Mouse (Mus musculus) right cerebral cortex, adult 2 months (tissue): ENCODE measurements around the gene Epha4.

Experiments used
- DNase-seq, 2 experiments: peaks; one replicate each; pipeline ENCODE4 v3.0.0; 2021 to 2022; ENCODE audit warnings: low spot score in 2 of 2

The Epha4 gene

GRCm38 (mm10) chr1:77514963-77515650 is at the start of gene Epha4:
Gene Epha4 (minus strand): TSS chr1:77515088.
- peak; percentile 85 to 91 for DNase-seq

GRCm38 (mm10) chr1:77556199-77556598 is 41.3 kb upstream of the Epha4 start:
- no peak for DNase-seq

DNA sequence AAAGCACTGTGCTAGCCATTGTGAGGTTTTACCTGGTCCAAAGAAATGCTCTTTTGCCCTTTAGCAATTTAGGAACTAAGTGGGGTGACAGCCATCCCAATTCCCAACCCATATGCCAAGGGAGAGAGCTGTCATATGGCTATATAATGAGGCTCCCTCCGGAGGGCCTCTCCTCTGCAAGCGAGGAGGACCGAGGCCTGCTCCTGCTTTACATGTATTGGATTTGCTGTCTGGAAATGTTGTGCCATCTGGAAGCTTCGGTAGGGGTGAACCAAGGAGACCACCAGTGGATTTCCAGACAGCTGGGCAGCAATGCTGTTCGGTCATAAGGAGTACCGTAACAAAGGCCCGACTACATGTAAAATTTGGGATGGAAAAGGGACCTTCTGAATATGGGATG is 37.0 kb upstream of the Epha4 start:
- no peak for DNase-seq

DNA sequence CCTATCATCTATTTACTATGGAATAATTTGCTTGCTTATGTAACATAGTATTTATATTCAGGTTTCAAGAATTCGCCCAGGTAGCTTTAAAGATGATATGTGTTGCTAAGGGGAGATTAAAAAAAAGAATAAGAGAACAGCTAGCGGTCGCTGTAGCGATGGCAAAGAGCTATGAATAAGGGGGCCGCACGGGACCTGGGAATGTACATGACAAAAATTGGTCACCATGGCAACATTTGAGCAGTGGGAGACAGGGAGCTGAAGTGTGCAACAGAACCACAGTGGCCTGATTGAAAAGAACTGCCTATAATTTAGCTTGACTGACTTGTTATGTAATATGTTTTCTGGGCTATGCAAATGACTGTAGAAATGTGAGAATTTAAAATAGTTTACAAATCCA is 30.8 kb upstream of the Epha4 start:
- DNase-seq: peak; percentile 66 to 67

DNA sequence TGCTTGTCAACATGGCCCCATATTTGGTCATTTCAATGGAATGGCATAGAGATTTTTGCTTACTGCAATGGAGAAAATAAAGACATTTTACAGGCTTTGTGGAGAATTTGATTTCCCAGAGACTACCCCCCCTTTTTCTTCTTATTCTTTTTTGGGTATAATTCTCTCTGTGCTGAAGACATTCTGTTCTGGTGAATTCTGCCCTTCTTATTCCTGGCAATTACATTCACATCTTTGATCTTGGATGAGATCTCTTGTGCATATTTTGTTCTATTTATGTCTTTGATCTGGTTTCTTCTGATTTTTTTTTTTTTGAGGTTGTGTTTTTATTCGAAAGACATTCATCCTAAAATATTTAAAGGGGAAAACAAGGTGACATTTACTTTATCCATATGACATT is 30.1 kb upstream of the Epha4 start:
- no peak for DNase-seq

DNA sequence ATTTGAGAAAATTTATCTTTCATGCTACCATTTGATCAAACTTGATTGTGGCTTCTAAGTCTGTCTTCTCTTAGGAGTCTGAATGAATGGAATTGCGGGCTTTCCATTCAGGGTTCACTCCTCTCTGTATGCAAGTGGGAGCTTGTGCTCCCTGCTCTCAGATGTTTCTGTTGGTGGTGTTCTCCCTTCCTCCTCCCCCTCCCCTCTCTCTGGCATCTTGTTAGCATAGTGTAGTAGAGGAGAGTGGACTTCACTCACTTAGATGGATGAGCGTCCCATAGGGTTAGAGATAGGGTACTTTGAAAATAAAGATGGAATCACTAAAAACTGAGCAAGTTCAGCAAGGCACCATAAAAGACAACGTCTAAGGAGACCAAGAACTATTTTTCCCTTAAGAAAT is 29.4 kb upstream of the Epha4 start:
- DNase-seq: no peak

- DNase-seq: no peak
Measured at GRCm38 (mm10) chr1:77539945-77540344, 25.1 kb upstream of the Epha4 start.

- DNase-seq: no peak
Measured at GRCm38 (mm10) chr1:77538559-77538958, 23.7 kb upstream of the Epha4 start.

DNA sequence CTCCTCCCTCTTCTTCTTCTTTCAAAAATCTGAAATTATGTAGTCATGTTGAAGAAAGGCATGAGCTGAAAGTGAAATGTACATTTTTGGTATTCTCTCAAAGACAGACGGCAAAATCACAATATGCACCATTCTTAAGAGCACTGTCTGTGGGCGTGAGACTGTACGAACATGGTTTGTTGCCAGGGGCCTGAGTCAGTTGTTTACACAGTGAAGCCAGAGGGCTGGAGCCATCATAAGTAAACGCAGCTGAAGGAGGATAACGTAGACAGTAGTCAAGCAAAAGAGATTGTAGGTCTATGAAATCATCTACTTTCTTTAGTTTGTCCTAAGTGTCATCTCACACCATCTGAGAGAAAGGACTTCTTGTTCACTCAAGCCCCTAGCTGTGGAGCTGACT is 21.0 kb upstream of the Epha4 start:
- peak; percentile 44 to 49 for DNase-seq

GRCm38 (mm10) chr1:77532576-77533183 is 17.8 kb upstream of the Epha4 start:
- no peak for DNase-seq

DNA sequence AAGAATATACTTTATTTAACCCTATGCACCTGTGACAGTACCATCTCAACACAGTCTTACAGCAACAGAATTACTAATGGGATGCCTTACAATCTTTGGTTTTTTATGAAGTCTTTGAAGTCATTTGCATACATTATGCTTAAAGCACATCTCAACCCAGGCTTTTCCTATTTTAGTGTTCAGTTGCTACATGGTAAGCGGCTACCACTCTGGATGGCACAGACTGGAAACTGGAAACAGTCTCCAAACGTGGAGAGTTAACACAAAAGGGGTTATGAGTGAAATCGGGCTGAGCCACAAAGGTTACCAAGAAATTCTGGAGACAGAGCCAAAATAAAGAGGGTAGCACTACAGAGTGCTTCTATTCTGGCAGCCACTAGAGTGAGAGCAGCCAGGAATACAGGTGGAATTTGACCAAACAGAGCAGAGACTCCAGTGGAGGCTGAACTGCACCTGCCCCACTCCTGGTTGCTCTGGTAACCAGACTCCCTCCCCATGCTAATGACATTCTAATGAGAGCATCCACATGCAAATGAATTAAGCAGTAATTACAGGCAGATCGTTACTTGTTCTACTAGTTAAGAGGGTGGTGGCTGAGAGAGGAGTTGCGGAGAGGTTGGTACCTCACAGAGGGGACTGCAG is 17.2 kb upstream of the Epha4 start:
- DNase-seq: no peak

- DNase-seq: no peak
Measured at GRCm38 (mm10) chr1:77525082-77525481, 10.2 kb upstream of the Epha4 start.

GRCm38 (mm10) chr1:77523354-77523753 is 8.5 kb upstream of the Epha4 start:
- no peak for DNase-seq

DNA sequence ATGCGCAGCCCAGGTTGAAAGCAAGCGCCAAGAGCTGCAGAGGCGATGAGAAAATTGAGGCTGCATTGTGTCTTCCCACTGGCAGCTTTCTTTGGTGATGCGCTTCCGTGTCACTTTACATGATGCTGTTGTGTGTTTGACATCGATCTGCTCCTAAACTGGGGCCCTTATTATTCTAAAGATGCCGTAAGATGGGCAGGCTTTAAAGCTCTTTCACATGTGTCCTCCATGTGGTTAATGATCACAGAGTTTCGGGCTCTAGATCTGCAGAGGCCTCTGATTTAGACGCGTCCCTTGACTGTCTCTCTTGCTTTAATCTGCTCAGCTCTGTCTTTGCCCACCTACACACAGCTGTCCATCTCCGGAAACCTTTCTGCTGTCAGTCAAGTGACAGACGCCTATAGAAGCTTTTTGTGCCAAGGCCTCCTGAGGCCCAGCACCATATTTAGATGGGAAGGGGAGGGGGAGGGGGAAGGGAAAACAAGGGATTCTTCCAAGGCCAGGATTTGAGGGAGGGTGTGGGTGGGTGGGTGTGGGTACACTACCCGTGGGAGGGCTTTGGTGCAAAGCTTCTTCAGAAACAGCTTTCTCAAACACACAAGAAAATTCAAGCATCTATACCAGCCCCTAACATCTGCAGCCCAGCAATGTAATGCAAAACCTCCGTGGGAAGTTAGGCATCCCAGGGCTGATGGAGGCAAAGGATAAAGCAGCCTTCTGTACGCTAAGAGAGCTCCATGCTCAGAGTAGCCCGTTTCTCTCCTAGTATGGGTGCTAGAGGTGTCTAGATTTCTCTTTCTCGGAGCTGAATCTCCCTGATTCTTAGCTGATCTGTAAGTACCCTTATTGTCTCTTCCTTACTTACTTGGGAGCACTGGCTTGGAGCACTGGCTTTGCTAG is 7.0 kb upstream of the Epha4 start:
- peak in 1 of 2 experiments; percentile 49 for DNase-seq

- DNase-seq: no peak
Measured at GRCm38 (mm10) chr1:77518715-77519114, 3.8 kb upstream of the Epha4 start.

DNA sequence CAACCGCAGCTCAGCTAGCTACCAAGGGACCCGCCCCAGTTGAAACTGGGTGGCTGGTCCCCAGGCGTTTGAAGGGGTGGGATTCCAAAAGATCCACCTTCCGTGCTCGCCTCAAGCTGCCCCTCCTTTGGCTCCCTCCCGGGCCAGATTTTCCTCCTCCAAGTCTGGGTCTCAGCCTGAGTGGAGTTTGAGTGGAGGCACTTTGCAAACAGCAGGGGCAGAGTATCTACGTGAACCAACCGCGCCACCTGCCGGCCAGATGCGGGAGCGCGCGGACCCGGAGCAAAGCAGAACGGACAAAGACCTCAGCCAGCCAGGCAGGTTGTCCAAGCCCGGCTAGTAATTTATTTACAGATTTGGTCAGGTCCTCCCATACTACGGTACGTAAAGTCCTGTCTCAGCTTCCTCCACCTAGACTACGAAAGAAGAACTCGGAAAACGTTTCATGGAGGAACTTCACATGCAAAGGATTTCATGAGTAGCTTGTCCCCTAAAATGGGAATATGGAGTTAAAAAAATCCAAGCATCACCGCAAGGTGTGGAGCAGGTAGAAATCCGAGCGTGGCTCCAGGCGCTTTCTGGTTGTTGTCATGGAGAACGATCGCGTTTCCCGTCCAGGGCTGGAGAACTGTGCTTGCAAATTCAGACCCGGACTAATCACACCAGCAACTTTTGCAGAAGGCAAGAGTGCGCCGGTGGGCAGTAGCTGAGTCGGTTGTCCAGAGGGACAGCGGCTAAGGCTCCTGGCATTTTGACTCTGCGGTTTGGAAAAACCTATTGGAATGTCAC is 1.5 kb upstream of the Epha4 start:
- peak; percentile 97 for DNase-seq

DNA sequence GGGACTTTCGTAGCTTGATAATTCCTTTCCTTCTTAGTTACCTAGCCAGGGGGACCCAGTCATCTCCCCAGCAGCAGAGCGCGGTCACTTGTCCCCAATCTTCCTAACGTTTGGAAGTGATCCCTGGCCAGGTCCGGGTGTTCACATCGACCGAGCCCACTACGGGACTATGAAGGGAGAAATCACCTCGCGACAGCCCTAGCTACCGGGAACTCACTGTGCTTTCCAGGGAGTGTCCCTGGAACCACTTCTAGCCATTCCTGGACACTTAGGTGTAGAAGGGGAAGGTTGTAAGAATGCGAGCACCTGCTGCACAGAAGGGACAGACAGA is 728 bp upstream of the Epha4 start:
- no peak for DNase-seq

DNA sequence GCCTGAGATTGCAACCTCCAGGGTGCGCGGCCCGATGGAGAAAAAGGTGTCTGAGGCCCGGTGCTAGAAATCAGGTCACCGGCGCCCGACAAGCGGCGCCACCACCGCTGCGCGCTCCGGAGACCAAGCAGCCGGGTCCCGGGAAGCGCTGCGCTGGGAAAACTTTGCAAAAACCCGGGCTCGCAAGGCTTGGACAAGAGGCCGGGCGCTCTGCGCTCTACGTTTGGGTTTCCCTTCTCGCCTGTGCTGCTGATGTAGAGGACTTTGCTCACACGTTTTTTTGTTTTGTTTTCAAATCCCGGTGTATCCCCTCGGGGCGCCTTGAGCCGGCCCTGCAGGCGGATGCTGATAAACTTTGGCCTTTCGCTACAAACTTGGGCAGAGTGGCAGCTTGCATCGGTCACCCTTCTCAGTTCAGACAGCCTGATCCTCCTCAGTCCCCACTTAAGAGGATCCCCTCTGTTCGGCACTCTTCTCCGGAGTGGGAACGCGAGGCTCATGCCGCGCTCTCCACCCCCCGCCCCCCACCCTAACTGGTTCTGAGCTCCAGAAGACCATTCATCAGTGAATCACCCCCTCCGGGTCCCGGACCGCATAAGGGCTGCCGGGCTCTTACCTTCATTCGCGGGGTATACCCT is 444 bp downstream of the Epha4 start:
- DNase-seq: no peak

DNA sequence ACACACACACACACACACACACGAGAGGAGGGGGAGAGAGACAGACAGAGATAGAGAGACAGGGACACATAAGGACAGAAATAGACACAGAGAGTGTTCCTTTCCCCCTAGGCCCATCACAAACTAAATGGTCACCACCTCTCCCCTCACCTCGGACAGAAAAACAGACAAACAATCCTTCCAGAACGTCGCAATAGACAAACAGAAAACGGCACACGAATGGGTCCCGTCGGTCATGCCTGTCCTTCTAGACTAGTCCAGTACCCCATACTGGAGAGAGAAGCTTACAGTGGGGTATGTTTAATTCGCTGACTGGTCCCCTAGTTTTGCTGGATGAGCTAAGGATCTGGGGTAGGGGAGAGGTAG is 946 bp downstream of the Epha4 start:
- no peak for DNase-seq

GRCm38 (mm10) chr1:77513411-77513941 is 1.4 kb downstream of the Epha4 start:
- DNase-seq: peak; percentile 71 to 76
